Mouse (Mus musculus) small intestine, adult 2 months (tissue): ENCODE data around the gene Slc35g1.
"Not testable (repeated sequence)": the region's sequence is repeated elsewhere in the genome, so short reads cannot be mapped to it uniquely, and the experiment has no call there.

Experiments used
- CTCF ChIP-seq: fragments of 200-500 bp; IDR thresholded peaks from 2 replicates; pipeline ENCODE4 v1.5.1; 2012; ENCODE audit warnings: low read depth, mild to moderate bottlenecking, control low read depth, inconsistent platforms, low read length, moderate library complexity, mixed read lengths; ENCODE audit not compliant: insufficient replicate concordance, insufficient read length; ENCODE audit errors: extremely low read depth
- POLR2A ChIP-seq: fragments of 200-500 bp; IDR thresholded peaks from 2 replicates; pipeline ENCODE4 v1.6.1; 2012; ENCODE audit warnings: low read depth, mild to moderate bottlenecking, control low read depth, inconsistent platforms, low read length, moderate library complexity

DNA sequence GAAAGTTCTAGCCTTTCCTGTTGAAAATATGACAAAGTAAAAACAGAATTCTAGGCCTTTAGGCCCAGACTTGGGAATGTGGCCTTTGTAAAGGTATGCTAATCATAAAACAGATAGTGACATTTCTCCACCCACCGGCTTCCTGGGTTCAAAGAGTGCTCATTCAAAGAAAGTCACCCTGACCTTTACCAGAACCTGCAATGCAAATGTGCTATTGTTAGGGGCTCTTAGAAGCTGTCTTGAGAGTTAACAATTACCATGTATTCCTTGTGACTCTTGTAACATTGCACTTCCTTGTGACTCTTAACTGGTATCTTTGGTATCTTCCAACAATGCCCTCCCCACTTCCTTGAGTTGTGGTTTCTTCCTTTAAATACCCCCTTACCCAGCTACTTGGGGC, 8.8 kb upstream of the Slc35g1 start:
- TF ChIP-seq CTCF, POLR2A: not testable (repeated sequence)
